Mouse (Mus musculus): ENCODE data around the gene Vezf1.

- no peak for TF ChIP-seq POLR2A (IDR thresholded peaks at IDR 0.05; ENCODE audit: low read depth, low read length)
- no peak for TF ChIP-seq TCF12 (IDR thresholded peaks at IDR 0.05; ENCODE audit: low read depth, low read length)
- TF ChIP-seq POLR2AphosphoS2 (IDR thresholded peaks at IDR 0.05; ENCODE audit: low read depth, low read length), result no peak
- TF ChIP-seq USF2 (conservative IDR thresholded peaks at IDR 0.05; ENCODE audit: low read depth, low read length), result no peak
- no peak for TF ChIP-seq CTCF (conservative IDR thresholded peaks at IDR 0.05 in 1 of 2, IDR thresholded peaks at IDR 0.05 in 1 of 2; ENCODE audit: low read depth in 2 of 2, low read length in 2 of 2)
- no peak for TF ChIP-seq EP300 (IDR thresholded peaks at IDR 0.05; ENCODE audit: low read length)
- no peak for TF ChIP-seq RAD21 (IDR thresholded peaks at IDR 0.05; ENCODE audit: low read depth, low read length)
- no peak for TF ChIP-seq ZKSCAN1 (IDR thresholded peaks at IDR 0.05; ENCODE audit: borderline replicate concordance, low read depth, low read length)
- TF ChIP-seq NELFE (IDR thresholded peaks at IDR 0.05; ENCODE audit: low read depth, low read length), result no peak
- no peak for TF ChIP-seq CHD2 (IDR thresholded peaks at IDR 0.05; ENCODE audit: low read length)
Measured at GRCm38 (mm10) chr11:88089150-88089549, 21.1 kb downstream of the Vezf1 start.
